Mouse (Mus musculus) CD4-positive helper T cell, adult 2 months (primary cell): ENCODE results near the gene Gm21293.
"Not testable (repeated sequence)": the region's sequence is repeated elsewhere in the genome, so short reads cannot be mapped to it uniquely, and the experiment has no call there.

Source experiments
- DNase-seq: peaks from one replicate; pipeline ENCODE4 v3.0.0-alpha.2; 2012; ENCODE audit warnings: low read depth, missing footprints, low spot score

Gene Gm21293

DNA sequence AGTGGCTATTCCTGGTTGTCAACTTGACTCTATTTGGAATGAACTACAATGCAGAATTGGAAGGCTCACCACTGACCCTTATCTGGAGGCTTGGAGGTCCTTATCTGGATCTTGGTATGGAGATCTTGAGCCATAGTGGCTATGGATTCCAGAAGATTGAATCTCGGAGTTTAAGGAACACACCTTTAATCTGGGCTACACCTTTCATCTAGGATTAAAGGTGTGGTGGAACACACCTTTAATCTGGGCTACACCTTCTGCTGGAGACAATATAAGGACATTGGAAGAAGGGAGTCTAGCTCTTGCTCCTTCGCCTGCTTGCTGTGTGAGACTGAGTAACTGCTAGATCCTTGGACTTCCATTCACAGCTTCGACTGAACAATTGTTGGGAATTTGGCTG, at the start of gene Gm21293:
Gene Gm21293 (plus strand): TSS at position 301 of the 400 bp plus-strand sequence.
- not testable (repeated sequence) for DNase-seq

DNA sequence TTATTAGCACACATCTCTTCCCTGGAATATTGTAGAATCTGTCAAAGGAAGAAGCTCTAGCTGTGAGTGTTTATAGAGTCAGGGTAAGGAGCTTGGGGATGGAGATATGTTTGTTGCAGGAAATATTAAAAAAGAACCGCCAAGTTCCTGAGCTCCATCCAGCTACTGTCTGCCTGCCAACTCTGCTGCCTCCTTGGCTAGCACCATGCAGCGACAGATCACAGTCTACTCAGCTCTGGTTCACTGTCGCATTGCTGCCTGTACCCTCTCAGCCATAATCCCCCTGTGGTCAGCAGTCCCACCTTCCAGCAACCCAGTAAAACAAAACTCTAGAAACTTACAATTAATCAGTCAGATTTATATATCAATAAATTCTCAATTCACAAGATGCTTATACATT, 32.7 kb upstream of the Gm21293 start:
- DNase-seq: no peak

- no peak for DNase-seq
Measured at GRCm38 (mm10) chr10:104118312-104118711, 24.5 kb upstream of the Gm21293 start.

- DNase-seq: not testable (repeated sequence)
Measured at GRCm38 (mm10) chr10:104151197-104151596, 8.4 kb downstream of the Gm21293 start, which contains the start of gene Gm6763. TSS of gene Gm6763 (plus strand) at chr10:104151497.

GRCm38 (mm10) chr10:104159706-104160105, 16.9 kb downstream of the Gm21293 start, which contains the start of gene Gm8764:
TSS of gene Gm8764 (plus strand) at chr10:104160006.
- DNase-seq: not testable (repeated sequence)

DNA sequence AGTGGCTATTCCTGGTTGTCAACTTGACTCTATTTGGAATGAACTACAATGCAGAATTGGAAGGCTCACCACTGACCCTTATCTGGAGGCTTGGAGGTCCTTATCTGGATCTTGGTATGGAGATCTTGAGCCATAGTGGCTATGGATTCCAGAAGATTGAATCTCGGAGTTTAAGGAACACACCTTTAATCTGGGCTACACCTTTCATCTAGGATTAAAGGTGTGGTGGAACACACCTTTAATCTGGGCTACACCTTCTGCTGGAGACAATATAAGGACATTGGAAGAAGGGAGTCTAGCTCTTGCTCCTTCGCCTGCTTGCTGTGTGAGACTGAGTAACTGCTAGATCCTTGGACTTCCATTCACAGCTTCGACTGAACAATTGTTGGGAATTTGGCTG, 25.4 kb downstream of the Gm21293 start, which contains the start of gene Gm21304:
Gene Gm21304 (plus strand): TSS at position 301 of the 400 bp plus-strand sequence.
- not testable (repeated sequence) for DNase-seq

DNA sequence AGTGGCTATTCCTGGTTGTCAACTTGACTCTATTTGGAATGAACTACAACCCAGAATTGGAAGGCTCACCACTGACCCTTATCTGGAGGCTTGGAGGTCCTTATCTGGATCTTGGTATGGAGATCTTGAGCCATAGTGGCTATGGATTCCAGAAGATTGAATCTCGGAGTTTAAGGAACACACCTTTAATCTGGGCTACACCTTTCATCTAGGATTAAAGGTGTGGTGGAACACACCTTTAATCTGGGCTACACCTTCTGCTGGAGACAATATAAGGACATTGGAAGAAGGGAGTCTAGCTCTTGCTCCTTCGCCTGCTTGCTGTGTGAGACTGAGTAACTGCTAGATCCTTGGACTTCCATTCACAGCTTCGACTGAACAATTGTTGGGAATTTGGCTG, 33.9 kb downstream of the Gm21293 start, which contains the start of gene Gm21312:
Gene Gm21312 (plus strand): TSS at position 301 of the 400 bp plus-strand sequence.
- DNase-seq: not testable (repeated sequence)

DNA sequence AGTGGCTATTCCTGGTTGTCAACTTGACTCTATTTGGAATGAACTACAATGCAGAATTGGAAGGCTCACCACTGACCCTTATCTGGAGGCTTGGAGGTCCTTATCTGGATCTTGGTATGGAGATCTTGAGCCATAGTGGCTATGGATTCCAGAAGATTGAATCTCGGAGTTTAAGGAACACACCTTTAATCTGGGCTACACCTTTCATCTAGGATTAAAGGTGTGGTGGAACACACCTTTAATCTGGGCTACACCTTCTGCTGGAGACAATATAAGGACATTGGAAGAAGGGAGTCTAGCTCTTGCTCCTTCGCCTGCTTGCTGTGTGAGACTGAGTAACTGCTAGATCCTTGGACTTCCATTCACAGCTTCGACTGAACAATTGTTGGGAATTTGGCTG, 42.4 kb downstream of the Gm21293 start, which contains the start of gene Gm20765:
Gene Gm20765 (plus strand): TSS at position 301 of the 400 bp plus-strand sequence.
- not testable (repeated sequence) for DNase-seq

GRCm38 (mm10) chr10:104193742-104194141, 51.0 kb downstream of the Gm21293 start, which contains the start of gene Gm4340:
TSS of gene Gm4340 (plus strand) at chr10:104194042.
- not testable (repeated sequence) for DNase-seq
